Mouse (Mus musculus) ES-E14 (cell line): ENCODE results near the gene Ide.

Source experiments
- CHD2 ChIP-seq: IDR thresholded peaks from 2 replicates; pipeline ENCODE4 v1.6.1; 2014; ENCODE audit warnings: mild to moderate bottlenecking, low read depth, low read length, inconsistent platforms
- HCFC1 ChIP-seq: IDR thresholded peaks from 2 replicates; pipeline ENCODE4 v1.6.1; 2012; ENCODE audit warnings: low read length, inconsistent platforms, borderline replicate concordance; ENCODE audit not compliant: insufficient read depth
- MAFK ChIP-seq: IDR thresholded peaks from 2 replicates; pipeline ENCODE4 v1.6.1; 2014; ENCODE audit warnings: mild to moderate bottlenecking, low read depth, low read length, inconsistent platforms; ENCODE audit not compliant: insufficient read depth
- ZC3H11A ChIP-seq: IDR thresholded peaks from 2 replicates; pipeline ENCODE4 v1.6.1; 2012; ENCODE audit warnings: low read depth, mild to moderate bottlenecking, inconsistent platforms, low read length, borderline replicate concordance
- ZNF384 ChIP-seq: IDR thresholded peaks from 2 replicates; pipeline ENCODE4 v1.6.1; 2012; ENCODE audit warnings: low read depth, low read length, inconsistent platforms

DNA sequence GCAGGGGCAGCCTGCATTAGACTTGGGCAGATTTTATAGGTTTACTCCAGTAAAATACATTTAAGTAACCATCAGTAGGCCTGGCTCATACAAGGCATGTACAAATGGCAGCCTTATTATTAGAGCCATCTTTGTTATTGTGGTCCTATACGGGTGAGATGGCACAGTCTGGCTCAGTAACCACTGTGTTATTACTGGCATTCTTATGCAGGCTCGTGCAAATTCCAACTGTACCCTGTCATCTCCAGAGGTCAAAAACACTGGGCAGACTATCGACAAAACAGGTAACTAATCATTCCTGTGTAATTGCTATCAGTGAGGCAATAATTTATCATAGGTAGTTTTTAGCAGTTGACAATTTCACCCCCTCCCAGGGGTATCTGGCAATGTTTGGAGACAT, 8.6 kb upstream of the Ide start:
- TF ChIP-seq CHD2, result no peak
- TF ChIP-seq MAFK, result no peak
- TF ChIP-seq ZNF384, result no peak
- TF ChIP-seq HCFC1, result no peak
- no peak for TF ChIP-seq ZC3H11A
